Mouse (Mus musculus) embryonic facial prominence, embryonic 10.5 days (tissue): Measurements from ENCODE around the gene Tas1r1. TPM values are rescaled to one million over a fixed set of nuclear protein-coding genes. Genes with fewer than 3 reads are reported as not detected.

ENCODE experiments used
- DNase-seq: peaks from one replicate; pipeline ENCODE4 v3.0.0-alpha.2; 2017; ENCODE audit warnings: low spot score
- H3K27ac ChIP-seq: fragments of 300-500 bp; sonication (generic); replicated peaks from 2 replicates; pipeline ENCODE4 v1.5.1; 2016; ENCODE audit warnings: mild to moderate bottlenecking
- H3K27me3 ChIP-seq: fragments of 300-500 bp; sonication (generic); replicated peaks from 2 replicates; pipeline ENCODE4 v1.6.1; 2016; ENCODE audit warnings: low read depth, mild to moderate bottlenecking; ENCODE audit not compliant: poor library complexity, severe bottlenecking
- H3K36me3 ChIP-seq: fragments of 300-500 bp; sonication (generic); replicated peaks from 2 replicates; pipeline ENCODE4 v1.6.1; 2016; ENCODE audit warnings: mild to moderate bottlenecking, moderate library complexity
- H3K4me1 ChIP-seq: fragments of 300-500 bp; sonication (generic); 2 replicates; pipeline ENCODE4 v1.6.1; 2016
- H3K4me3 ChIP-seq: fragments of 300-500 bp; sonication (generic); 2 replicates; pipeline ENCODE4 v1.5.1; 2016; ENCODE audit warnings: mild to moderate bottlenecking, moderate library complexity
- H3K9me3 ChIP-seq: fragments of 300-500 bp; sonication (generic); 2 replicates; pipeline ENCODE4 v1.6.1; 2016; ENCODE audit warnings: mild to moderate bottlenecking
- WGBS: fragments of 180-500 bp; shearing (Covaris S2); methylation state at CpG from one replicate; pipeline ENCODE4 v1.1.7; 2016; 5-methylcytosine and 5-hydroxymethylcytosine counted together
- polyA plus RNA-seq: library from polyadenylated mRNA; unstranded; fragments of >200 nt; fragmentation: Nextera tagmentation; extraction: Ambion mirVana; gene quantifications from 2 replicates; pipeline ENCODE4 v1.2.1, GENCODE M21; 2016

Tas1r1 gene
- polyA plus RNA-seq, 1 experiment from 2014 or later, result 0.50 TPM

DNA sequence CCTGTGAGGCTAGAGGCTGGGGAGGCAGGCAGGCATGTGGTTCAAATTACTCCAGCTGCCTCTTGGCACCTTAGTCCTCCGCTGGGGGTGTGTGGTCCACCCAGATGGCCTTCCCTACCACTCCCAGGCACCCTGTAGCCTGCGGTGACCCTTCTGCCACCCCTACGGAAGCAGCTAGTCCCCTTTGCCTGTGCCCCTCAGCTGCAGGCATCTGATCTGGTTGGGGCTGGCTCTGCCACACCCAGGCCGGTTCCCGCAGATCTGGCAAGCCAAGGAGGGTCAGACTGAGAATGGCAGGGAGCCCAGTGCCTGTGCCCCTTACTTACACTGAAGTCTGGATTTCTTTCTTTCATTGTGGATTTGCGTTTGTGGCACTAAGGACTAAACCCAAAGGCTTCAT, 35.3 kb upstream of the Tas1r1 start:
- no peak for DNase-seq
- Histone ChIP-seq H3K4me1 (peaks cover 44% of the 10 kb centered on the region), H3K9me3 (no peaks in the 10 kb centered on the region), H3K4me3 (no peak overlapping the region), H3K27me3 (no peaks in the 10 kb centered on the region), H3K27ac (0 out of 2 replicates have a peak overlapping the region, but pooled peaks have one; percentile 24), H3K36me3 (no peaks in the 10 kb centered on the region)
- 82% methylated on average over 6 of the region's 6 CpGs for WGBS

GRCm38 (mm10) chr4:152072655-152073054, 34.3 kb upstream of the Tas1r1 start:
- no peak for DNase-seq
- no peak overlapping the region for H3K4me3 ChIP-seq
- 77% methylated on average over 10 of the region's 10 CpGs for WGBS
- no peaks in the 10 kb centered on the region for H3K36me3 ChIP-seq
- H3K9me3 ChIP-seq, result no peaks in the 10 kb centered on the region
- H3K27me3 ChIP-seq, result no peaks in the 10 kb centered on the region
- 0 out of 2 replicates have a peak overlapping the region, but pooled peaks have one; percentile 19 for H3K27ac ChIP-seq
- peaks cover 52% of the 10 kb centered on the region for H3K4me1 ChIP-seq

DNA sequence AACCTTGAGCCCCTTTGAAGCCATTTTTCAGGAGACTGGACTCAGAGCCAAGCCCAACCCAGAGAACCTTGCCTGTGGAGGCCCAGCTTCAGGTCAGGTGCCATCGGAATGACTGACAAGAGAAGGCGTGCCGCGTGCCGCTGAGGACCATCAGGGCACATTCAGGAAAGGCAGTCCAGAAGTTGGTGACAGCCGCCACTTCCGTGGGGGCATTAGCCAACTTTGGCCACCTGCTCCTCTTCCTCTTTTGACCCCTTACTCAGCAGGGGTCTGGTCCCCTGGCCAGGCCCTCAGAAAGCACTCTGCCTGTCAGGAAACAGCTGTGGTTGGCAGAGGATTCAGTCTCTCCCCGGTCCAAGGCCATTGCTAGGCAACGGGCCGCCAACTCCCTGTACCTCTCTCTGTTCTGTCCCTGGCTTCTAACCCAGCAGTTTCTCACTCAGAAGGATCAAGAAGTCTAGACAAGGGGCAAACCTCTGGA, 33.8 kb upstream of the Tas1r1 start, which contains the start of gene Plekhg5:
TSS of gene Plekhg5 (plus strand) at position 378 of the 481 bp plus-strand sequence.
- Histone ChIP-seq H3K4me1 (peaks cover 53% of the 10 kb centered on the region), H3K9me3 (no peaks in the 10 kb centered on the region), H3K4me3 (no peak within 1 kb of the TSS), H3K27me3 (no peaks in the 10 kb centered on the region), H3K36me3 (no peaks in the 10 kb centered on the region), H3K27ac (0 out of 2 replicates have a peak within 1 kb of the TSS, but pooled peaks have one; percentile 19)
- WGBS, result 64% methylated on average over 10 of the region's 10 CpGs
- DNase-seq, result peak; percentile 36

DNA sequence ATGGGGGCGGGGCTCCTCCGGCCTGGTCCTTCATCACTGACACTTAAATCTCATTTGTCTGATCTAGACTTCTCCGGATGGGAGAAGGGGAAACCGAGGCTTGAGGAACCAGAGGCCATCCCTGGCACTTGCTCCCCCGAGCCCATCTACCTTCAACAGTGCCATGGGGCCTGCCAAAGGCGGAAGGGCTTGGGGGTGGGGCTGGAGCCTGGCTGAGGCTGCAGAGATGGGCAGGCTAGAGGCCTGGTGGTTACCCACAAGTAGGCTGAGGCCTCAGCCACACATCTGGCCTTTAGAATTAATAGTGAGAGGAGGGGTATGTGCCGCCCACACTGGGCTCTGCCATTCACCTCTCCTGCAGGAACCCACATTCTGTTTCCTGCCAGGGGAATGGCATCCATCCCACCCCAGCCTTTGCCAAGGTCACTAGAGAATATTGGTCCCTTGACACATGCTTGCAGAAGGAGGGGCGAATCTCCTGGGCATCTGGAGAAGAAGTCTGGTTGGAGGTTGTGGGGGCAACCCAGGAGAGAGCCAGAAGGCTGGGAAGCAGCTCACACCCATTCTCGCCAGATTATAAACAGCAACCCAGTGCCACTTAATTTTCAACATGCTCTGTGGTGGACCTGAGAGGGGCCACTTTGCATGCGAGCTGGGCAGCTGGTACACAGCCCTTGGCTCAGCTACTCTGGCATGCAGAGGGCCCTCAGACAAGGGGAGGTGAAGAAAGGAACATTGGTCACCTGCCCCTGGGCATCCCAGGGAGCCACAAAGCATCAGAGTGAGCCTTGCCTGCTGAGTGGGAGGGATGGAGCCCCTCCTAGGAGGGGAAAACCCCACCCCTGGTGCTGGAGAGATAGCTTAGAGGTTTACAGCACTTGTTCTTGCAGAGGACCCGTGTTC, 32.4 kb upstream of the Tas1r1 start:
- Histone ChIP-seq H3K27me3 (no peaks in the 10 kb centered on the region), H3K27ac (no peak overlapping the region), H3K36me3 (no peaks in the 10 kb centered on the region), H3K4me1 (peaks cover 43% of the 10 kb centered on the region), H3K4me3 (no peak overlapping the region), H3K9me3 (no peaks in the 10 kb centered on the region)
- DNase-seq, result no peak
- 75% methylated on average over 11 of the region's 11 CpGs for WGBS

DNA sequence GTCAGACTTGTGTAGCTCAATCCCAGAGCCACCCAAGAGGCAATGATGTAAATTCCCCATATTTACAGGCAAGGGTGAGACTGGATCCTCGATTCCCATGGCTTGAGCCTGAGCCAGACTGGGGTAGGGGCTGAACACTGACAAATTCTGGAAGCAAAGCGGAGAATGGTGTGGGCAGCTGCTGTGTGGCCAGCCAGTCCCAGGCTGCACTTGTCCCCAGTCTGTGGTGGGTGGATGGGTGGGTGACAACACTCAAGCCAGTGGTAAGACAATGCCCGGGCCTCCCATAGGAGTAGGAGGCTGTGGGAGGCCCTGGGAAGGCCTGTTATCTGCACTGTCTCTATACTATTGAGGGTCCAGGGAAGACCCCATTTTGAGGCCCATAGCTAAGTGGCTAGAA, 30.9 kb upstream of the Tas1r1 start:
- 85% methylated on average over 3 of the region's 3 CpGs for WGBS
- no peaks in the 10 kb centered on the region for H3K9me3 ChIP-seq
- no peak for DNase-seq
- no peaks in the 10 kb centered on the region for H3K27me3 ChIP-seq
- no peak overlapping the region; the same call in 1 of the 2 replicates for H3K27ac ChIP-seq
- peaks cover 5% of the 10 kb centered on the region; the same call in 1 of the 2 replicates for H3K36me3 ChIP-seq
- H3K4me1 ChIP-seq, result peaks cover 38% of the 10 kb centered on the region
- H3K4me3 ChIP-seq, result no peak overlapping the region

- WGBS, result 76% methylated on average over 6 of the region's 6 CpGs
- H3K9me3 ChIP-seq, result no peaks in the 10 kb centered on the region
- H3K27ac ChIP-seq, result no peak overlapping the region; the same call in 1 of the 2 replicates
- H3K27me3 ChIP-seq, result no peaks in the 10 kb centered on the region
- no peak overlapping the region for H3K4me3 ChIP-seq
- H3K4me1 ChIP-seq, result peaks cover 32% of the 10 kb centered on the region
- DNase-seq, result no peak
- peaks cover 9% of the 10 kb centered on the region; the same call in 1 of the 2 replicates for H3K36me3 ChIP-seq
Measured at GRCm38 (mm10) chr4:152068166-152068724, 29.9 kb upstream of the Tas1r1 start.

GRCm38 (mm10) chr4:152067280-152067679, 28.9 kb upstream of the Tas1r1 start:
- Histone ChIP-seq H3K4me3 (no peak overlapping the region), H3K4me1 (peaks cover 25% of the 10 kb centered on the region), H3K27ac (no peak overlapping the region), H3K27me3 (no peaks in the 10 kb centered on the region), H3K36me3 (peaks cover 19% of the 10 kb centered on the region), H3K9me3 (no peaks in the 10 kb centered on the region)
- DNase-seq, result no peak

- H3K4me1 ChIP-seq, result no peaks in the 10 kb centered on the region
- H3K36me3 ChIP-seq, result peaks cover 65% of the 10 kb centered on the region
- WGBS, result 76% methylated on average over 9 of the region's 9 CpGs
Measured at GRCm38 (mm10) chr4:152062390-152063110, 24.2 kb upstream of the Tas1r1 start.

DNA sequence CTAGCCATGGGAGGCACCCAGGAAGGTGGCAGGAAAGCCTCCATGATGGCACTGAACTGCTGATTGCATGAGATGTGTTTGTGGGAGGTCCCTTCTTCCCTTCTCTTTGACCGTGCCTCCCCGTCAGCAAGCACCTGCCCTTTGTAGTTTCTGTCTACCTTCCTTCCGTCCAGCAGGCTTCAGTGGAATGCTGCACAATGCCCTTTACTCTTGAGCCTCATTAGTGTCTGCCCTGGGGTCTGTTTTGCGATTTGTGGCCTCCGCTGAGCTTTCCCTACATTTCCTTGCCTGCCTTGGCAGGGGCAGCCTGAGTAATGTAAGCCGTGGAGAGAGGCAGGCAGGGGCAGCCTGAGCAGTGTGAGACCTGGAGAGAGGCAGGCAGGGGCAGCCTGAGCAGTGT, 6.2 kb upstream of the Tas1r1 start:
- H3K36me3 ChIP-seq, result peaks cover 87% of the 10 kb centered on the region
- DNase-seq, result no peak
- H3K27ac ChIP-seq, result no peak overlapping the region
- H3K4me3 ChIP-seq, result no peak overlapping the region
- no peaks in the 10 kb centered on the region for H3K27me3 ChIP-seq
- WGBS, result 78% methylated on average over 6 of the region's 6 CpGs
- H3K4me1 ChIP-seq, result peaks cover 14% of the 10 kb centered on the region
- H3K9me3 ChIP-seq, result no peaks in the 10 kb centered on the region

More at GRCm38 (mm10) chr4:152062390-152063110, 24.2 kb upstream of the Tas1r1 start:
- Histone ChIP-seq H3K4me3 (no peak overlapping the region), H3K27me3 (no peaks in the 10 kb centered on the region), H3K27ac (no peak overlapping the region), H3K9me3 (no peaks in the 10 kb centered on the region)
- DNase-seq, result no peak

GRCm38 (mm10) chr4:152043171-152043570, 4.8 kb upstream of the Tas1r1 start:
- H3K27me3 ChIP-seq, result no peaks in the 10 kb centered on the region
- no peak overlapping the region for H3K27ac ChIP-seq
- H3K36me3 ChIP-seq, result peaks cover 73% of the 10 kb centered on the region
- no peak for DNase-seq
- peaks cover 26% of the 10 kb centered on the region for H3K4me1 ChIP-seq
- no peak overlapping the region for H3K4me3 ChIP-seq
- H3K9me3 ChIP-seq, result no peaks in the 10 kb centered on the region
- 89% methylated on average over 3 of the region's 3 CpGs for WGBS

GRCm38 (mm10) chr4:152041924-152042641, 3.7 kb upstream of the Tas1r1 start:
- no peaks in the 10 kb centered on the region for H3K9me3 ChIP-seq
- no peak overlapping the region for H3K4me3 ChIP-seq
- H3K36me3 ChIP-seq, result peaks cover 63% of the 10 kb centered on the region
- no peak for DNase-seq
- H3K4me1 ChIP-seq, result peaks cover 29% of the 10 kb centered on the region
- WGBS, result 94% methylated on average over 22 of the region's 22 CpGs
- H3K27me3 ChIP-seq, result no peaks in the 10 kb centered on the region
- no peak overlapping the region for H3K27ac ChIP-seq
